Mouse (Mus musculus) cerebellum, adult 2 months (tissue): ENCODE results near the gene Mrgprh.
"Not testable (repeated sequence)": the region's sequence is repeated elsewhere in the genome, so short reads cannot be mapped to it uniquely, and the experiment has no call there.

Experiments used
- CTCF ChIP-seq: fragments of 200-500 bp; IDR thresholded peaks from 2 replicates; pipeline ENCODE4 v1.5.1; 2011; ENCODE audit warnings: low read depth, mild to moderate bottlenecking, control low read depth, low read length, moderate library complexity, borderline replicate concordance; ENCODE audit not compliant: insufficient read depth
- POLR2A ChIP-seq: fragments of 200-500 bp; IDR thresholded peaks from 2 replicates; pipeline ENCODE4 v1.6.1; 2011; ENCODE audit warnings: low read length, control low read depth, borderline replicate concordance; ENCODE audit not compliant: insufficient read depth

GRCm38 (mm10) chr17:12898607-12899006 lies 22.8 kb downstream of the Mrgprh start:
- TF ChIP-seq CTCF, POLR2A: not testable (repeated sequence)
